Mouse (Mus musculus): ENCODE data around the gene Tet3. TPM values are rescaled to one million over a fixed set of nuclear protein-coding genes. Genes with fewer than 3 reads are reported as not detected.

Tet3 gene
- polyA plus RNA-seq, 1 experiment from 2014 or later = 49.9 TPM

GRCm38 (mm10) chr6:83427968-83428731 is 30.7 kb downstream of the Tet3 start:
- Histone ChIP-seq H3K27ac (ENCODE audit: low read depth, low read length) (peak overlapping the region; percentile 18; the same call in 1 of the 2 replicates), H3K27me3 (ENCODE audit: control insufficient read depth, insufficient read depth, low read length) (no peaks in the 10 kb centered on the region), H3K4me3 (ENCODE audit: low read depth, low read length) (no peak overlapping the region), H3K4me1 (replicated peaks; ENCODE audit: control insufficient read depth, insufficient read depth, low read length) (peaks cover 14% of the 10 kb centered on the region), H3K9ac (ENCODE audit: low read length) (peak overlapping the region; percentile 3; the same call in 1 of the 2 replicates), H3K36me3 (ENCODE audit: control insufficient read depth, insufficient read depth, low read length) (no peaks in the 10 kb centered on the region; the same call in 1 of the 2 replicates), H3K9me3 (ENCODE audit: control insufficient read depth, low read length) (no peaks in the 10 kb centered on the region), H3K4me2 (ENCODE audit: low read depth, low read length, severe bottlenecking) (no peak overlapping the region)
- ATAC-seq (replicated peaks; ENCODE audit: low FRiP score) (peak; percentile 14), DNase-seq (ENCODE audit: low spot score) (peak; percentile 51)
- WGBS = 68% methylated on average over 5 of the region's 5 CpGs

DNA sequence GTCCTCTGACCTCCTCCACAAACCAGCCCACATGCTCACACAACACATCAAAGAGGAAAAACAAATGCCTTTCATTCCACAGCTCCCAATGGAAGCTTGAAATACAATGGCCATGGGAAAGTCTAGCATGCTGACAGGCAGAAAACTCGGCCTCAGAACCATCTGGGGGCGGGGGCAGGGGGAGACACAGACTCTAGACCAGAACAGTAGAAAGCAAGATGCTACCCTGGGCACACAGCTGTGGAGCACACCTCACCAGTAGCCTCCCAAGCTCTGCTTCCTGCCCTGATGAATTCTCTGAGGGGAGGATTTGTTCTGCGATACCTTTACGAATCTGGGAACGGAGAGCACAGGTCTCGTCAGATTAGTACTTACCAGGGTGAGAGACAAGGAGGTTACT is 31.4 kb downstream of the Tet3 start:
- no peak overlapping the region for H3K4me3 ChIP-seq (ENCODE audit: low read depth, low read length)
- no peaks in the 10 kb centered on the region; the same call in 1 of the 2 replicates for H3K36me3 ChIP-seq (ENCODE audit: control insufficient read depth, insufficient read depth, low read length)
- peak; percentile 64 for DNase-seq (ENCODE audit: low spot score)
- no peak overlapping the region for H3K4me2 ChIP-seq (ENCODE audit: low read depth, low read length, severe bottlenecking)
- H3K27me3 ChIP-seq (ENCODE audit: control insufficient read depth, insufficient read depth, low read length) = no peaks in the 10 kb centered on the region
- H3K4me1 ChIP-seq (replicated peaks; ENCODE audit: control insufficient read depth, insufficient read depth, low read length) = peaks cover 14% of the 10 kb centered on the region
- no peaks in the 10 kb centered on the region for H3K9me3 ChIP-seq (ENCODE audit: control insufficient read depth, low read length)
- 0 out of 2 replicates have a peak overlapping the region, but pooled peaks have one; percentile 42 for H3K27ac ChIP-seq (ENCODE audit: low read depth, low read length)
- 44% methylated on average over 6 of the region's 6 CpGs for WGBS
- no peak; the same call in 1 of the 2 replicates for ATAC-seq (replicated peaks; ENCODE audit: low FRiP score)
- H3K9ac ChIP-seq (ENCODE audit: low read length) = no peak overlapping the region

- Histone ChIP-seq H3K9ac (ENCODE audit: low read length) (no peak overlapping the region), H3K4me3 (ENCODE audit: low read depth, low read length) (no peak overlapping the region), H3K36me3 (ENCODE audit: control insufficient read depth, insufficient read depth, low read length) (no peaks in the 10 kb centered on the region; the same call in 1 of the 2 replicates), H3K27me3 (ENCODE audit: control insufficient read depth, insufficient read depth, low read length) (no peaks in the 10 kb centered on the region), H3K4me2 (ENCODE audit: low read depth, low read length, severe bottlenecking) (no peak overlapping the region), H3K27ac (ENCODE audit: low read depth, low read length) (no peak overlapping the region), H3K9me3 (ENCODE audit: control insufficient read depth, low read length) (no peaks in the 10 kb centered on the region), H3K4me1 (replicated peaks; ENCODE audit: control insufficient read depth, insufficient read depth, low read length) (peaks cover 22% of the 10 kb centered on the region)
- ATAC-seq (replicated peaks; ENCODE audit: low FRiP score) = no peak
- WGBS = 85% methylated on average over 3 of the region's 3 CpGs
- no peak for DNase-seq (ENCODE audit: low spot score)
These were observed 32.3 kb downstream of the Tet3 start for GRCm38 (mm10) chr6:83426576-83426975.

DNA sequence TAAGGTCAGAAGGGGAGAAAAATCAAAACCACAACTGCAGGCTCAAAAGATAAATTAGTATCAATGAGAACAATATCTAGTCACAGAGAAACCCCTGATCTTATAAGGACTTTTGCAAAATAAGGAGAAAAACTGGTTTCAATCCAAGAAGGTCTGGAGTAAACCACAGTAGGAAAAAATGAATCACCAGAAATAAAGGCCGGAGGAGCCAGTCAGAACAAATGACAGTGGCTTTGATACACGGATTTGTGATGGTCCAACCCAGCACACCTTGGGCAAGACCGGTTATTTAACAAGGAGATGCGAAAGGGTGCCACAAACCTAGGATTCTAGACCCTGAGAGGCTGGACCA is 34.9 kb downstream of the Tet3 start:
- H3K27me3 ChIP-seq (ENCODE audit: control insufficient read depth, insufficient read depth, low read length) = no peaks in the 10 kb centered on the region
- WGBS = 69% methylated on average over 4 of the region's 4 CpGs
- H3K4me3 ChIP-seq (ENCODE audit: low read depth, low read length) = no peak overlapping the region
- H3K4me2 ChIP-seq (ENCODE audit: low read depth, low read length, severe bottlenecking) = no peak overlapping the region
- no peak overlapping the region for H3K27ac ChIP-seq (ENCODE audit: low read depth, low read length)
- no peak for DNase-seq (ENCODE audit: low spot score)
- H3K9me3 ChIP-seq (ENCODE audit: control insufficient read depth, low read length) = no peaks in the 10 kb centered on the region
- peaks cover 23% of the 10 kb centered on the region for H3K4me1 ChIP-seq (replicated peaks; ENCODE audit: control insufficient read depth, insufficient read depth, low read length)
- no peak overlapping the region for H3K9ac ChIP-seq (ENCODE audit: low read length)
- H3K36me3 ChIP-seq (ENCODE audit: control insufficient read depth, insufficient read depth, low read length) = no peaks in the 10 kb centered on the region; the same call in 1 of the 2 replicates
- no peak for ATAC-seq (replicated peaks; ENCODE audit: low FRiP score)

DNA sequence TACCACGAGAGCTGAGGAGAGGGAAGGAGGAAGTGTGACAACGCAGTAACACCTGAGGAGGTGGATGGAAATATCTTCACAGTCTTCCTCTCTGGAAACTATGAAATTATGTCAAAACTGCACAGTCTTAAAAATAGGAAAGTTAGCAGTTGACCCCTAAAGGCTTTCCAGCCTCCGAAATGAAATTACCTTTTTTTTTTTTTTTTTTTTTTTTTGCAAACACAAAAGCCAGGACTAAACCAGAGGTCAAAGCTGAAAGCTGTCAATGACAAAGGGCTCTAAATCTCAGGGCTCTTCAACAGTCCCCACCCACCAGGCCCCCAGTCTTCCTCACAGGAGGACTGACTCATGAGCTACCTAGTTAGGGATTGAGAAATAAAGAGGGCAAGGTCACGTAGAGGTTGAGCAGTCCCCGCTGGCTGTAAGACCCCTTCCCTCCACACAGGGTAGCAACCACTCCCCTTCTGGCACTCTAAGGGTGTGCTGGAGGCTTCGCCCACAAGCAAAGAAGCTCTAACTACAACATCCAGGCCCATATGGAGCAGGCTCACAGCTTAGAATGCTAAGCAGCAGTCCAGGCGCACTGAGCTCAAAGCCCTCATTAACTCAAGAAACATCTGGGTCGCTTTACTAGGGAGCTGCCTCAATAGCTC is 35.4 kb downstream of the Tet3 start:
- Histone ChIP-seq H3K9ac (ENCODE audit: low read length) (no peak overlapping the region), H3K27ac (ENCODE audit: low read depth, low read length) (no peak overlapping the region), H3K9me3 (ENCODE audit: control insufficient read depth, low read length) (no peaks in the 10 kb centered on the region), H3K4me2 (ENCODE audit: low read depth, low read length, severe bottlenecking) (no peak overlapping the region), H3K27me3 (ENCODE audit: control insufficient read depth, insufficient read depth, low read length) (no peaks in the 10 kb centered on the region), H3K4me3 (ENCODE audit: low read depth, low read length) (no peak overlapping the region), H3K36me3 (ENCODE audit: control insufficient read depth, insufficient read depth, low read length) (no peaks in the 10 kb centered on the region; the same call in 1 of the 2 replicates), H3K4me1 (replicated peaks; ENCODE audit: control insufficient read depth, insufficient read depth, low read length) (peaks cover 25% of the 10 kb centered on the region)
- DNase-seq (ENCODE audit: low spot score) (no peak), ATAC-seq (replicated peaks; ENCODE audit: low FRiP score) (peak; percentile 59)
- 35% methylated on average over 8 of the region's 8 CpGs for WGBS

DNA sequence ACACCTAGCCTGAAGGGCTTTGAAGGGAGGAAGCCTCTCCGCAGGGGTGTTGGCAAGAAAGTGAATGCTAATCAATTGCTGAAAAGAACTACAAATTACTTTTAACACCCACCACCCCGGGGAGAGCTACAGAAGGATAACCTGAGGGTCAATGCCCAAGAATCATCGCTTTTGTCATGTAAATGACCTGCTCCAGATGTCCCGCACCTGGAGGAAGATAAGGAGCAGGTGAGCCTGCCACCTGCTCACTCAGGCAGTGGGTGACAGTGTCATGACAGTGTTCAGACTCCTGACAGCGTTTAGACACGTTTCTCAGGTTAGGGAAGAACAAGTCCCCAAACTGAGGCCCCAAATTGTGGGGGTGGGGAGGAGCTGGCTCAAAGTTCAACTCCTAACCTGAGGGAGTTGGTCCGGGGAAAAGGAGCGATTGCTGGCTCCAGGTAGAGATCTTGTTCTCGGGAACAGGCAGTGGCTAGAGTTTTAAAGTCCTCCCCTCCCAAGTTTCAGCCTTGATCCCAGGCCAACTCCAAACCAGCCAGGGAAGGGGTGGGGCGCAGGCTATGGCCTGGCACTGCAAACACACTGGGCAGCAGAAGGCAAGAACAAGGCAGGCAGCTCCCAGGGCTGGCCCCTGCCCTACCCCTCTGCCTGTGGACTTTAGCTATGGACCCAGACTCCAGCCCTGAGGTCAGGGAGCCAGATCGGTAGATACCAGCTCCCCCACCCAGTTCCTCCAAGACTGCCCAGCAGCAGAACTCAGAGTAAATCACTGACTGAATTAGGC is 36.8 kb downstream of the Tet3 start:
- no peaks in the 10 kb centered on the region for H3K9me3 ChIP-seq (ENCODE audit: control insufficient read depth, low read length)
- no peak overlapping the region for H3K4me2 ChIP-seq (ENCODE audit: low read depth, low read length, severe bottlenecking)
- WGBS = 24% methylated on average over 11 of the region's 11 CpGs
- ATAC-seq (replicated peaks; ENCODE audit: low FRiP score) = no peak
- no peaks in the 10 kb centered on the region for H3K27me3 ChIP-seq (ENCODE audit: control insufficient read depth, insufficient read depth, low read length)
- no peak for DNase-seq (ENCODE audit: low spot score)
- H3K4me1 ChIP-seq (replicated peaks; ENCODE audit: control insufficient read depth, insufficient read depth, low read length) = peaks cover 16% of the 10 kb centered on the region
- H3K36me3 ChIP-seq (ENCODE audit: control insufficient read depth, insufficient read depth, low read length) = no peaks in the 10 kb centered on the region; the same call in 1 of the 2 replicates
- H3K27ac ChIP-seq (ENCODE audit: low read depth, low read length) = no peak overlapping the region; the same call in 1 of the 2 replicates
- no peak overlapping the region for H3K4me3 ChIP-seq (ENCODE audit: low read depth, low read length)
- H3K9ac ChIP-seq (ENCODE audit: low read length) = no peak overlapping the region

DNA sequence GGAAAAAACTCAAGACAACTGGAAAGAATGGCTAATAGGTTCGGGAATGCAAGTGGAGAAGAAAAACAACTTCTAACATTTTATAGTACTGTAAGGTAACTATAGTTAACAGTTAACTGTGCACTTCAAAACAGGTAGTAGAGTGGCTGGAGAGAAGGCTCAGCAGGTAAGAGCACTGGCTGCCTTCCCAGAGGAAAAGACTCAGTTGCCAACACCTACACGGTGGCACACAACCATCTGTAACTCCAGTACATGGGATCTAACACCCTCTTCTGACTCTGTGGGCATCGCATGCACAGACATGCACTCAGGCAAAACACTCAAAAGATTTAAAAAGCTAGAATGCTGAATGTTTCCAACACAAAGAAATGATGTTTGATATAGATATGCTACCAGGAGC is 39.4 kb downstream of the Tet3 start:
- Histone ChIP-seq H3K4me1 (replicated peaks; ENCODE audit: control insufficient read depth, insufficient read depth, low read length) (peaks cover 16% of the 10 kb centered on the region), H3K9ac (ENCODE audit: low read length) (no peak overlapping the region), H3K9me3 (ENCODE audit: control insufficient read depth, low read length) (no peaks in the 10 kb centered on the region), H3K27me3 (ENCODE audit: control insufficient read depth, insufficient read depth, low read length) (no peaks in the 10 kb centered on the region), H3K4me2 (ENCODE audit: low read depth, low read length, severe bottlenecking) (no peak overlapping the region), H3K4me3 (ENCODE audit: low read depth, low read length) (no peak overlapping the region), H3K36me3 (ENCODE audit: control insufficient read depth, insufficient read depth, low read length) (no peaks in the 10 kb centered on the region; the same call in 1 of the 2 replicates), H3K27ac (ENCODE audit: low read depth, low read length) (no peak overlapping the region)
- DNase-seq (ENCODE audit: low spot score) (no peak), ATAC-seq (replicated peaks; ENCODE audit: low FRiP score) (no peak)
- WGBS = 92% methylated on average over 3 of the region's 3 CpGs

- Histone ChIP-seq H3K9ac (ENCODE audit: low read length) (no peak overlapping the region), H3K27ac (ENCODE audit: low read depth, low read length) (no peak overlapping the region), H3K9me3 (ENCODE audit: control insufficient read depth, low read length) (no peaks in the 10 kb centered on the region), H3K36me3 (ENCODE audit: control insufficient read depth, insufficient read depth, low read length) (no peaks in the 10 kb centered on the region; the same call in 1 of the 2 replicates), H3K4me1 (replicated peaks; ENCODE audit: control insufficient read depth, insufficient read depth, low read length) (peaks cover 24% of the 10 kb centered on the region), H3K4me3 (ENCODE audit: low read depth, low read length) (no peak overlapping the region), H3K4me2 (ENCODE audit: low read depth, low read length, severe bottlenecking) (no peak overlapping the region), H3K27me3 (ENCODE audit: control insufficient read depth, insufficient read depth, low read length) (no peaks in the 10 kb centered on the region)
- ATAC-seq (replicated peaks; ENCODE audit: low FRiP score) (no peak), DNase-seq (ENCODE audit: low spot score) (no peak)
- 81% methylated on average over 3 of the region's 3 CpGs for WGBS
These were observed 41.4 kb downstream of the Tet3 start for GRCm38 (mm10) chr6:83417531-83417930.
